Mouse (Mus musculus) urinary bladder, postnatal 4 days (tissue): Measurements from ENCODE around the gene Fgfr2.
A peak's percentile ranks its signal among the peaks of the same experiment; 100 is the strongest.

Experiments used
- DNase-seq, 2 experiments: peaks; one replicate each; pipeline ENCODE4 v3.0.0; 2021 to 2022; ENCODE audit warnings: low spot score in 2 of 2

Fgfr2 gene

DNA sequence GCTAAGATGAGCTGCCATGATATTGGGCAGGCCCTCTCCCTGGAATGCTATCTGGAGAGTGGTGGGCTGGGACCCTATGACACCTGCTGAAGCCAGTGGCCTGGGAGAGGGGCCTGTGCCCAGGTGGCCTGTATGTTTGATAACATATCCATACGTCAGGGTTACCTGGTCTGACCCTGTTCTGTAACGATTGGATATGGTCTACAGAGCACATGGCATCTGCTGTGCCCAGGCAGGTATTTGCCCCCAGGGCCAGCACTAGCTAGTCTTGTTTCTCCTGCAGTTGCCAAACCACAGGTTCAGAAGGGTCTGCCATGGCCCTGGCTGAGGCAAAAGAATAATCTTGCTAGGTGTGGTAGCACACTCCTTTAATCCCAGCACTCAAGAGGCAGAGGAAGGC is 429.6 kb downstream of the Fgfr2 start:
- DNase-seq = no peak

DNA sequence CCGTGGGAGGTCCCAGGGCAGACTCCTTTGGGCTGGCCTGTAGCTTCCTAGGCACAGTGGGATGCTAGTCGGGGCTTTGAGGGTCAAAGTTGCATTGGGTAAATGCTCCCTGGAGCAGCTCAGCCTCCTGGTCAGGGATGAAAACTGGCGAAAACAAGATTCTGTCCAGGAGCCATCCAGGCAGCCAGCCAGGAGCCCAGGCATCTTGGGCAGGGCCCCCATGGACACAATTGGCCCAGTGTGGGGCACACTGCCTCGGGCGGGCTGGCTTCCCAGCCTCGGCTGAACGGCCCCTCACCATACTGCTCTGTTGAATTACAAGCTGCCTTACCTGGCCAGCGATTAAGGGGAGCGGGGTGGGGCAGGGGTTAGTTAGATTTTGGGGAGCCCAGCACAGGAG is 430.4 kb downstream of the Fgfr2 start:
- DNase-seq = no peak

DNA sequence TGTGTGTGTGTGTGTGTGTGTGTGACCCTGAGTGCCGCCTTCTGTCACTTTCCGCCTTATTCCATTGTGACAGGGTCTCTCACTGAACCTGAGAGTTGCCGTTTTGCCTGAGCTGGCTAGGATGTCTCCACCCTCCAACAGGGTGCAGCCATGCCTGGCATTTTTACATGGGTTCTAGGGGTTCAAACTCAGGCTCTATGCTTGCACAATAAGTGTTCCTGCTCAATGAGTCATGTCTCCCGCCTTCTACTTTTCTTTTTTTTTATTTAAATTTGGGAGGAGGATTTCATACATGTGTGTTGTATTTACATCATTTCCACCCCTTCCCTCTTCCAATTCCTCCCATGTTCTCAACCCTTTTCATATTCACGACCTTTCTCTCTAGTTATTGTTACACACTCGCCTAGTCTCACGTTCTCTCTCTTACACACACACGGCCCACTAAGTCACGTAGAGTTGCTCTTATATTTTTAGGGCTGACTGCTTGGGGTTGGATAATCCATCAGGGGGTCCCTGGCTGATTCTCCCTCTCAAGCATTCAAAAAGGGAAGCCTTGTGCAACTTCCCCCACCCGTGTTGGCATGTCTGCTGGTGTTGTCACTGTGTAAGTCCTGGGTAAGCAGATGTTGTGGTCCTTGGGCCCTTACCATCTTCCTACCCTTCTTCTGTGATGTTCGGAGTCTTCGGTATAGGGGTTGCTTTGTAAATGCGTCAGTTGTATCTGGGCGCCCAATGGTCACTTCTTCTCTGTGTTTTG is 432.3 kb downstream of the Fgfr2 start:
- DNase-seq = no peak

DNA sequence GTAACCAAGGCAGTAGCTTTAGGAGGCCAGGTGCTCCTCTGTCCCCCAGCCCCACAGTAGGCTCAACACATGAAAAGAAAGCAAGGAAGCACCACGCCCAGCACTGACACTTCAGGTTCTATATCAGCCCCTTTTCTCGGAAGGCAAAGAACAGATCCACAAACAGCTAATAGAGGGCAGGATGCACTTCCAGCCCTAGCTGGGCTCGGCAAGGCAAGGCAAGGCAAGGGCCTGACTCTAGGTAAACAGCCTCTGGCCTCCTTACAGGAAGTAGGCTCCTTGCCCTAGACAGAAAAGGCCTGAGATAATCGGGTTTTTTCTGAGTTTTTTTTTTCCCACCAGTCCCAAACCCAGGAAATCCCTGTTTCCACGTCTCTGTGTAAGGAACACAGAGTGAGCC is 433.4 kb downstream of the Fgfr2 start:
- DNase-seq = no peak

DNA sequence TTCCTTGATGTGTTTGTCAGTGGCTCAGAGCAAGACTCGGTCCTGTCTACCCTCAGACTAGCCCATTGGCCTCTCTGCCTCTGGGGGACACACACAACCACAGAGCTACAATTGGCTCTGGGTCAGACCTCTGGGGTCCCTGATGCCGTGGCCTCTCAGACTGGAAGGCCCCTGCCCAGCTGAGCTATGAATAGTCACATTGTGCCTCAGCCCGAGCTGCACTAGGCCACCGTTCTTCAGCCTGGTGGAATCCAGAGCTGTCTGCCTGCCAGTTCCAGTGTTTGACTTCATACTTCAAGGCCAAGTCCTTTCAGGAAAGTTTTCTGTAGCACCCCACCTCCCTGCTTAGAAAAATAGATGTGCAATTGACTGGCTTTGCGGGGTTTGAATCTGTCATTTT is 434.4 kb downstream of the Fgfr2 start:
- no peak for DNase-seq

DNA sequence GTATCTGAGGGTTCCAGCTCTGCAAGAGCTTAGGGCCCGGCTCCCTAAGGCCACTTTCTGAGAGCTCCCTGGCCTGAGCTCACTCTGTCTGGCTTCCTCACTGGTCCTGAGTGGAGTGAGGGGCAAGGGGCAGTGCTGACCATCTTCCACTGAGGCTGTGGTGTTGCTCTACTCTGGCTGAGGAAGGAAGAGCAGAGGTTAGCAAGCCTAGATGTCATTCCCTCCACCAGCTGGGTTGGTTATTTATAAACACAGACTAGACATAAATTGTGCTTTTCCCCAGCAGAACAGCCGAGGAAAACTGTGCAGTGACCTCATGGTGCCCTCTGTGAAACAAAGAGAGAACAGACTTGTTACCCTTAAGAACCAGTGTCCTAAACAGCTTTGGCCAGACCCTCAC is 435.3 kb downstream of the Fgfr2 start:
- DNase-seq = no peak

DNA sequence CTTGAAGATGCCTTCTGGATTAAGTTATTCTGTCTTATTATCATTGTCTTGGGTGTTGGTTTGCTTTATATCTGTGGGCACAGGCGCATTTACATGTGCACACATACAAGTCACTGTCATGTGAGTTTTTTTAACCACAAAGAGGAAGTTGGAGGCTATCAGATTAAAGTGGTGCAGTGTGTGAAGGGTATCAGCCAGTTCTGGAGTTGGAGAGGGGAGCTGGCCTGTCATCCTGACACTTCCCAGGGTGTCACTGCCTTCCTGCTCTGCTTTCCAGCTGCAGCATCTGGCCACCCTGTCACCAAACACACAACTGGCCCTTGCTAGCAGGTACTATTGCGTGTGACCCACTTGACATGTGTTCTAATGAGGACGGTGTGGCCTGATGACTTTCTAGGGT is 436.6 kb downstream of the Fgfr2 start:
- DNase-seq = no peak

DNA sequence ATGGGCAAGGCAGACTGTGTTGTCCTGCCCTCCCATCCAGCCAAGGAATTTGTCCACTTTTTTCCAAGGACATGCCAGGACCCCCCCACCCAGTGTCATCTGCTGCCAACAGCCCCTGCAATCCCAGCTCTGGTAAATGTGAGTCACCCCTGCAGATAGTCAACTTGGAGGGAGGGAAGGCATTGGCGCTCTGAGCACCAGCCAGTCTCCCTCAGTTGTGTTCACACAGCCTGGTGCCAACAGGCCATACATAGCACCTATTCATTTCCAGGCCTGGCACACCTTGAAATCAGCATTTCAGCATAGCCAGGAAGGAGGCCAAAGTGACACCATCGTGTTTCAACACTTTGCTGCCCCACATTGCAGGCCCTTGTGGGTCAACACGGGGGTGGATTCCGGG is 439.2 kb downstream of the Fgfr2 start:
- DNase-seq = no peak

DNA sequence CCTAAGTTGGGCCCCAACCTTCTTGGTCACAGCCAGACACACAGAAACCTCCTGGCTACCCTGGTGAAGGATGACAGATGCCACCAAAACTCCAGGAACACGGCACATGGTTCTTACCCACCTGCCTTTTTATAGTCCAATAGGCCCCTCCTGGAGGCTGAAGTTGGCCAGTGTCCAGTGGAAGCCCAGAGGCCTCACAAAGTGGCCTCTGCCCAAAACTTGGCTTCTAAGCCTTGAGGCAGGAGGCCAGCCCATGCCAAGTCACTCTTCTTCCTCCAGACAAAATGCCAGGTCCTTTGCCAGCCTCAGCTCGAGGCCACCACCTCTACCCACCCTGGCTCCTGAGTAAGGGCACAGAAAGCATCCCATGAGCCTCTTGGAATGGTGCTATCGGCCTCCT is 440.2 kb downstream of the Fgfr2 start:
- DNase-seq = no peak

DNA sequence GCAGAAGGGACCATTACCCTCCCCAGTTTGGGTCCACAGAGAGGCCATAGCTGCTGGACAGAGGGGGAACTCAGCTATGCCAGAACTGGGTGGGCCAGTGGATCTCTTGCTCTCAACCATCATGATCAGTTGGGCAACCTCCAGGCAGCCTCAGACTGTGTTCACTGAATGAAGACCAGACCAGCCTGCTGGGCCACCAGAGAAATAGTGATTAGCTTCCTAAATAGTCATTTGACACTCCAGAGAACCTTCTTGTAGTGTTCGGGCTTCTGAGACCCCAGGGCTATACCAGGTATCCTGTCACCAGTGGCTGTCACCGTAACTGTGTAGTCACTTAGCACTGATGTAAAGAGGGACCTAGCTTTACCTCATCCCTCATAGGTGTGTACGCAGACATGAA is 440.8 kb downstream of the Fgfr2 start:
- DNase-seq = no peak

DNA sequence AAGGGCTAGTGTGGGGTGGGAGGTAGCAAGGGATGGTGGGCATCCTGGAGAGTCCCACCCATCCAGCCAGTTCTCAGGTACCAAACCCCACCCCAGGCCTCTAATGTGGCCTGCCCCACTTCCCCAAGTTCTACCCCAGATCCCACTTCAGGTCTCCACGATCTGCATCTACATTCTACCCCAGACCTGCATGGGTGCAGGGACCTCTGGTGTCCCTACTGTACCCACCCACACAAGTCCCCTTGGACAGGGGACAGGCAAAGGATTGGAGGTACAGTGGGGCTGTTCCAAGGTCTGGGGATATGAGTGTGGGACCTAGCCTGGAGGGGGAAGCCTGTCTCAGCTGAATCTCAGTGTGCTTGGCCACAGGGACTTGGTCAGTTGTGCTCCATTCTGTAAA is 441.3 kb downstream of the Fgfr2 start:
- no peak for DNase-seq

DNA sequence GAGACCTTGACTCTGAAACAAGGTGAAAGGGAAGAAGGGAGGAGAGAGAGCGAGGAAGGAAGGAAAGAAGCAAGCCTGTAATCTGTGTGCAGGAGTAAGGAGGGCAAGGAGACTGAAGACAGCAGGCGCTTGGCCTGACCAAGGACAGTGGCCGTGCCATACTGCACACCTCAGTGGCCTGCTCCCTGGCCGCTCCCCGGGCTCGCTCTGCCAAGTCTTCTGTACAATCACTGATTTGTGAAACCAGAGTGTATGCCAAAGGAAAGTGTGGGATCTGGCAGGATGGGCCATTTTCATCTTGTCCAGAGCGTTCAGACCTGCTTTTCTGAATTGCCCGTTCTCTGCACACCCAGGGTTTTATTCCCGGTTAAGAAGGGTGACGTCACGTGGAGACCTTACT is 441.9 kb downstream of the Fgfr2 start:
- no peak for DNase-seq

DNA sequence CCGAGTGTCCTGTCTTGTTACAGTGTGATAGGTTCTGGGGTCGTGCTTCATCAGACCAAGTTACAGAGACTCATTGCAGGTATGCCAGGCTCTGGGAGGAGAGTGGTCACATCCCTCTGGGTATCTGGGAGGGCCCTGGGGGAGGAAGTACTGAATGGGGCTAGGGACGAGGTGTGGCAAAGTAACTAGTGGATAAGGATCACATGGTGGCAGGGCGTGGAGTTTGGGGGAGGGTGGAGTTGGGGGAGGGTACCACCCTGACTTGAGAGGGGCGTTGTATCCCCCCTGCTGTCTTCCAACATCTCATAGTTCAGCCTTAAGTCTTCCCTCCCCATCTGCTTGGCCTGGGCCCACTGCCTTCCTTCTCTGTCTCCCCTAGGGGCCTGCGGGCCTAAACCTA is 443.6 kb downstream of the Fgfr2 start:
- DNase-seq = no peak

DNA sequence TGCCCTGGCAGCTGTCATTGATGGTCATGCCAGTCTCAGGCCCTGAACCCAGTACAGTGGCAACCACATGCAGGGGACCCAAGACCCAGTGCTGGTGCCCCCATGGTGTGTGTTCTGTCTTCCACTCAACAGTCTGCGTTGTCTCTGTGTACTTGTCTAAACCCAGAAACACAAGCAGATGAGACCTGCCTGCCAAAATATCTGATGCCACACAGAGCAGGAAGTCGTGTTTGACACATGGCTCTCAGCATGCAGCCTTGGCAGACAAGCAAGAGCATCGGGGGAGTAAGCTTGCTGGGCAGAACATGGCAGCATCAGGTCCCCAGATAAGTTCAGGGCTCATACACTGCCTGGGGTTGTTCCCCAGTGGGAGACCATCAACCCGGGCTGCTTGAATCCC is 444.0 kb downstream of the Fgfr2 start:
- no peak for DNase-seq

DNA sequence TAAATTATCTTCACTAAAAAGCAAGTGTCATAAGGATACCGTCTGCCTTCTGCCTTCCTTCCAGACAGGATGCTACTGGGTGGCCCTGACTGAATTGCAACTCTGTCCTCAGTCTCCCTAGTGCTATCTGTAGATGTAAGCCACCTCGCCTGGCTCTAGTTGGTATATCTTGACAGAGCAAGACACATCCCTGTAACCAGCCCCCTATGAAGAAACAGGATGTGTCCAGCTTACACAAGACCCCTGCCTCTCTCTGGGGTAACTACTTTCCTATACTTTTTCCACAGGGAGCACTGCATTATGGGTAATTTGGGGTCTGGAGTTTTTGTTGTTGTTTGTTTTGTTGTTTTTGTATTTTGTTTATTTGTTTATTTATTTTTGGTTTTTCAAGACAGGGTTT is 447.2 kb downstream of the Fgfr2 start:
- DNase-seq = no peak

DNA sequence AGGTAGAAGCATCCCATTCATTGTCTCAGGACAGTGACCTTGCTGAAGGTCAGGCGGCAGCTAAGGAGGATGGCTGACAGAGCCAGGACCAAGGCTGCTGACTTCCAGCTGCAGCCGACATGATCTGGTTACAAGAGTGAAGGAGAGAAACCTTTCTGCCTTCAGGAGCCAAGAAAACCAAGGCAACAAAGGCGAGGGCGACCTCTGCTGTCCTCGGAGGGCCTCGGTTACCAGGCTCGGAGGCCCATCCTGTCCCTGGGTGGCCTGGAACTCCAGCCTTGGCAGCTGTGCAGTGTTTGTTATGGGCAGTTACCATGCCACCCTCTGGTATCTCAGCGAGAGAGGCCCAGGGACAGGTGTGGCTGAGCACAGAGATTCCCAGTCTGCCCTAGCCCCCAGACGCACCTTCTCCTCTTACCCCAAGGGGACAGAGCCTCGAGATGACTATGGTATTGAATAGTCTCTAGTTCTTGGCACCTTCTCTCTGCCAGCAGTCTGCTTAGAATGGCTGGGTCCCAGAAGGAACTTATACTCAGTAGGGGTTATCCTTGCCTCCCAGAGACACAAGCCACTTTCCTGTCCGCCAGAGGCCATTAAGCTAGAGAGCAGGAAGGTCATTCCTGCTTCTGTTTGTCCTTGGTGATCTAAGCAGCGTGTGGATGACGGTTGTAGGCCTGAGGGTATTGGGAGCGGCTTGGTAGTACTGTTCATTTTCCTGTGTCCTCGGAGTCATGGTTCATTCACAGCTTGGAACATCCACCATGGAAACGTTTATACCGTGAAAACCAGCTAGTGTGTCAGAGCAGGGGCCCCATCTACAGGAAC is 449.0 kb downstream of the Fgfr2 start:
- DNase-seq = peak in 1 of 2 experiments; percentile 54

DNA sequence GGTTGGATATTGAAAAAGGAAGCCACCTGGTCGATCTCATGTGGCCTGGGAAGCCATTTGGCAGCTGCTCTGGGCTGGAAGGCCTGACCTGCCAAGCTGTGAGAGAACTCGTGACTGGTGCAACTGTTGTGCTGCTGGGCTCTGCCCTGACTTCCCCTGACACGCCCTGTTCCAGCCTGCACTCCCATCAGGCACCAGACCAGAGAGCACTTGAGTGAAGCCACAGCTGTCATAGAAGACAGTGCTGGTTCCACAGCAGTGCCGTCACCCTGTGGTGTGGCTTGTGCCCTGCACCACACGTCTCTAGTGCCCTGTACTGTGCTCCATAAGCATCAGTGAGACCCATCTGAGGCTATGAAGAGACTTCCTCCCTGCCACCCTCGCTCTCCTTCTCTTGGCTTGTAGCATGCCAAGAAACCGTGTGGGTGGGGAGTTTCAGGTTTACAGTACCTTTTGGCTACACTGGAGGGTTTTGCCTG is 450.6 kb downstream of the Fgfr2 start:
- DNase-seq = no peak

DNA sequence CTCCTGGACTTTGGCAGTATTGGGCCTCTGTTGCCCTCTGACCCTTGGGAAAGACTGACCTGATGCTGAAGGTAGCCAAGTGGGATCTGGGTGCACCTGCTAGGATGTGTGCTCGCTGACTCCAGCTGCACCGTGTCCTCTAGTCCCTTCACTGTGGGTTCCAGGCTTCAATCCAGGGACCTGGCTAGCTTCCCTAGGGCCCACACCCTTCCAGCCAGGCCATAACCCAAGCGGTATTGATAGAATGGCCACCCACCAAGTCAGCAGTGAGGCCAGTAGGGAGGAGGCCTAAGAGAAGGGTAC is 452.3 kb downstream of the Fgfr2 start:
- peak in 1 of 2 experiments; percentile 68 for DNase-seq

DNA sequence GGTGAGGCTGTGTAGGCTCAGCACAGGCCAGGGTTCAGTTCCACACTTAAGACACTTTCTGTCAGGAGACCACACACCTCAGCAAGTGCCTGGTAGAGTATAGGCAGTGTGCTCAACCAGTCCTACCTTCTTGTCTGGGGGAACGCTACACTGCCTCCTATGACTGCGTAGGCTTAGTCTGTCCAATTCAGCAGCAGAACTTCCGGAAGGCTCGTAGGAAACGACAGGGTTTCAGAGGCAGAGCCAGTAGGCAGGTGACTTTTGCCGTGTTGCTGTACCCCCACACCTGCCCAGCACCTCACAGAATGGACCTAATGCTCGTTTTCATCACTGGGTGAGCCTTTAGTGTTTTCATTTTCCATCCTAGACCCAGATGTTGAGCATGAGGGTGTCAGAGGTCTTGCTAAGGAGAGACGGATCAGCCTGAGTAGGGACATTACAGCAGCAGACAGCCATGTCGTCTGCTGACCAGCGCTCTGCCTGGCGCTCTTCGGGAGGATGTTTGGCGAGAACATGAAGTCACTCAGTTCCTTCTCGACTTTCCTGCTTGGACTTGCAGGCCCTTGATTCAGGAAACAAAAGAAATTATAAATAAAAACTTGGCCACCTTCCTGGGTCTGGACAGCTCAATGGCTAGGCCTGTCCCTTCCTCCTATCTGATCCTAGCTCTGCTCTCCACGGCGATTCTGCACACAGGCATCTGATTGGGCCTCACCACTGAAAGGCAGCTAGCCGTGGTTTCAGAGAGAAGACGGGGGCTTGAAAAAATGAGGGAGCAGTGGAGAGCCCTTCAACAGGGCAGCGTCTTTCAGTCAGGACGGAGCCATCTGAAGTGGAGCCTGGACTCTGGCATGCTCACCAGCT is 452.9 kb downstream of the Fgfr2 start:
- DNase-seq = no peak

DNA sequence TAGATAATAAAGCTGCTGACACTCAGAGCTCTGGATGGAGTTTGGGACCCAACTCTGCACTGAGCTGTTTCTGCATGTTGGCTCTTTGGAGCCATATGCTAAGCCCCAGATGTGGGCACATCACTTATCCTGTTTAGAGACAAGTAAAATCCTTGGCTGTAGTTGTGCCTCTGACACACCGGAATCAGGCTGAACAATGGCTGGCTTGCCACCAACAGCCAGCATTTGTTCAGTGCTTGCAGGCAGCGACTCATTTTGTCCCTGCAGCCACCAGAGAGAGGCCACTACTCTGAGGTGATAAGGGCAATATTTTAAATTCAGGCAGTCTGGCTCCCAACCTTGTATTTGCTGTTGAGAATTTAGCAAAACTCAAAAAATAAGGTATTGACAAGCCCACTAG is 454.5 kb downstream of the Fgfr2 start:
- no peak for DNase-seq

DNA sequence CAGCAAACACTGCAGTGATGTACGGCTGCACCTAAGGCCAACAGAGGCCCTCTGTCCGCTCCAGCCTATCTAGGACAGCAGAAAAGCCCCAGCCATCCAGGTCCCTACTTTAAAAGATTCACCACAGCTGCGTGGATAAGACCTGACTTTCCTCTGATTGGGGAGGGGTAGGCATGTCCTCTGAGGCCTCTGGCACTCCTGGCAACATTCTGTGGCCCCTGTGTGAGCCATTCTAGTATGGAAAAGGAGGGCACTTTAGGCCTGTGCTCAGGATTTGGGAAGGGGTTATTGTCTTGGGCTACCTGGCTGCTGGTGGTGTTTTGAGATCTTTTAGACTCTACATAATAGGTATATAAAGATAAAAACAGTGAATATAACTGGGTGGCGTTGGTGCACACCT is 456.6 kb downstream of the Fgfr2 start:
- DNase-seq = no peak

DNA sequence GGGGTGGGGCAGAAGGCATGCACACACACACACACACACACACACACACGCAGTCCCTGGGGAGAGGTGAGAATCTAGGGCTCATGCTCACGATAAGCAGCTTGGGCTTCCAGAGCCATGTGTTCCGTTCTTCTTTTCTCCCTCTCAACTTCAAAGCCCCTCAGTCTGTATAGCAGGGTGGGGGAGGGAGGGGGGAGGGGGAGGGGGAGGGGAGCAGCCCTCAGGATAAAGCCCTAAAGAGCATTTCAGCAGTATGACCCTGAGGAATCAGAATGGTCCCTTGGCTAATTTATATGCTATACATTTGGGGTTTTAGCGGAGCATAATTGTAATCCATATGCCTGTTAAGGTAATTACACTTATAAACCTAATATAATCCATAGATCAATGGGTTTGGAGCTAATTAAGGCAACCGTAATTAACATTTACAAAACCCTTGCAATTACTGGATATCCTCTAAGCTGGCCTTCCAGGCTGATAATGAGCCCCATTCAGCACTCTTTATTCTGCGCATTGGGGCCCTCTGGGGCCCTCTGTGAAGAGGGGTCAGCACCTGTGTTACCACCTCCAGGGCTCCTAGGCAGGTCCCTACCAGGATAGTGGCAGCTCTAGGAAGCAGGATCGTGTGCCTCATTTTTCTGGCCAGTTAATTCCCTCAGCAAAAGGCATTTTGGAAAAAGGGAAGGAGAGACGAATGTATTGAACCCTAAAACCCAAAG is 457.3 kb downstream of the Fgfr2 start:
- no peak for DNase-seq
